9 mouse cellular contexts compared by ENCODE assay signal in the genomic region with DNA sequence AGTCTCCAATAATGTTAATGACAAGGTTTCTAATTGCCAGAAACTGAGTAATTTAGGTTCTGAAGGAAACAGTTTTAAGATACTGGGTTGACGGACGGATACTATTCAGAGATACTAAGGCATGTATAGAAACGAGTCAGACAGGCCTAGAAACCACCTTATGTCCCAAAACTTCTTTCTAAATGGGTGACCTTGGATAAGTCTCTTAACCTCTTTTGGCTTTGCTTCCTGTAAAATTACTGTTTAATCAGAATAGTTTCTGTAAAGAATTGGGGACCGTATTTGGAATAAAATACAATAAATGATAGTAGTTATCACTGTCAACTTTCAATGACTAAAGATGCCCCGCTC. TPM values are rescaled to one million over a fixed set of nuclear protein-coding genes. Genes with fewer than 3 reads are reported as not detected.
DNase-seq lines count a peak whose midpoint lies in the region; ATAC-seq and TF ChIP-seq lines count a peak whose summit lies in the region.
"Had no signal": no experiment of that assay in that cellular context is flagged by ENCODE, and none has a peak within 500 bp of the region (broad histone marks: within the 10 kb centered on the region; RNA-seq: fewer than 3 reads in every experiment).

No protein-coding gene starts in this region.

- peak overlapping the region; percentile 95; the same call in 1 of the 2 replicates for H3K27ac ChIP-seq in kidney, postnatal 0 days
- H3K27ac ChIP-seq in embryonic facial prominence, embryonic 13.5 days: peak overlapping the region; percentile 93
- H3K27ac ChIP-seq in intestine, embryonic 14.5 days (ENCODE audit: low read depth): peak overlapping the region; percentile 95; the same call in 1 of the 2 replicates
- H3K27ac ChIP-seq in midbrain, embryonic 16.5 days (ENCODE audit: low read length): peak overlapping the region; percentile 96

- H3K9ac ChIP-seq in kidney, postnatal 0 days (ENCODE audit: low read depth, low read length): 0 out of 2 replicates have a peak overlapping the region, but pooled peaks have one; percentile 75
- H3K9ac ChIP-seq in embryonic facial prominence, embryonic 13.5 days: 0 out of 2 replicates have a peak overlapping the region, but pooled peaks have one; percentile 76
- H3K9ac ChIP-seq in intestine, embryonic 14.5 days (ENCODE audit: low read length): no peak overlapping the region; the same call in 1 of the 2 replicates
- no peak overlapping the region for H3K9ac ChIP-seq in midbrain, embryonic 16.5 days (ENCODE audit: low read depth, low read length)

- peak overlapping the region; percentile 44 for H3K4me2 ChIP-seq in kidney, postnatal 0 days (ENCODE audit: low read length)
- H3K4me2 ChIP-seq in embryonic facial prominence, embryonic 13.5 days: peak overlapping the region; percentile 89
- peak overlapping the region; percentile 60 for H3K4me2 ChIP-seq in intestine, embryonic 14.5 days (ENCODE audit: low read length)
- H3K4me2 ChIP-seq in midbrain, embryonic 16.5 days (ENCODE audit: low read length): peak overlapping the region; percentile 48

- peak overlapping the region; percentile 79; the same call in 1 of the 2 replicates for H3K4me3 ChIP-seq in kidney, postnatal 0 days (replicated peaks; ENCODE audit: low read depth, low read length)
- H3K4me3 ChIP-seq in embryonic facial prominence, embryonic 13.5 days: peak overlapping the region; percentile 93
- peak overlapping the region; percentile 96 for H3K4me3 ChIP-seq in intestine, embryonic 14.5 days (ENCODE audit: low read depth, low read length)
- peak overlapping the region; percentile 80 for H3K4me3 ChIP-seq in midbrain, embryonic 16.5 days (ENCODE audit: low read depth, low read length)

- H3K27me3 ChIP-seq in kidney, postnatal 0 days (ENCODE audit: insufficient read depth, low read length): no peaks in the 10 kb centered on the region
- no peaks in the 10 kb centered on the region for H3K27me3 ChIP-seq in embryonic facial prominence, embryonic 13.5 days
- H3K27me3 ChIP-seq in intestine, embryonic 14.5 days (replicated peaks; ENCODE audit: control insufficient read depth, insufficient read depth, low read length): no peaks in the 10 kb centered on the region
- no peaks in the 10 kb centered on the region for H3K27me3 ChIP-seq in midbrain, embryonic 16.5 days (ENCODE audit: control insufficient read depth, insufficient read depth, low read depth, low read length)
- H3K27me3 ChIP-seq: Patski had no signal

- 14% methylated on average over 5 of the region's 5 CpGs for WGBS in kidney, postnatal 0 days
- WGBS in embryonic facial prominence, embryonic 13.5 days: 13% methylated on average over 5 of the region's 5 CpGs
- WGBS in intestine, embryonic 14.5 days: 13% methylated on average over 5 of the region's 5 CpGs
- WGBS in midbrain, embryonic 16.5 days: 15% methylated on average over 5 of the region's 5 CpGs

- no peak for DNase-seq in kidney, postnatal 0 days (ENCODE audit: low spot score)
- DNase-seq in kidney, adult 11 months: no peak
- DNase-seq in intestine, embryonic 14.5 days (ENCODE audit: low spot score): no peak
- no peak for DNase-seq in cerebellum, adult 9-11 months
- DNase-seq in spleen, adult 18-20 months: no peak
- no peak for DNase-seq in urinary bladder, postnatal 14 days (ENCODE audit: low spot score)

- H3K9me3 ChIP-seq in kidney, postnatal 0 days (replicated peaks; ENCODE audit: low read length): no peaks in the 10 kb centered on the region
- no peaks in the 10 kb centered on the region for H3K9me3 ChIP-seq in embryonic facial prominence, embryonic 13.5 days
- no peaks in the 10 kb centered on the region for H3K9me3 ChIP-seq in intestine, embryonic 14.5 days (ENCODE audit: control insufficient read depth, low read length)
- no peaks in the 10 kb centered on the region for H3K9me3 ChIP-seq in midbrain, embryonic 16.5 days (replicated peaks; ENCODE audit: control insufficient read depth, low read length, poor library complexity, severe bottlenecking)

- no peak for ATAC-seq in kidney, postnatal 0 days (replicated peaks; ENCODE audit: low FRiP score, low read depth)
- no peak for ATAC-seq in embryonic facial prominence, embryonic 13.5 days (ENCODE audit: insufficient number of reproducible peaks, insufficient read depth, low FRiP score, low TSS enrichment, low read depth)
- no peak for ATAC-seq in intestine, embryonic 14.5 days (replicated peaks; ENCODE audit: low FRiP score, low TSS enrichment, low read depth)
- ATAC-seq in midbrain, embryonic 16.5 days: no peak

- peaks cover 4% of the 10 kb centered on the region; the same call in 1 of the 2 replicates for H3K4me1 ChIP-seq in kidney, postnatal 0 days (replicated peaks; ENCODE audit: insufficient read depth, low read length)
- H3K4me1 ChIP-seq in embryonic facial prominence, embryonic 13.5 days: peaks cover 28% of the 10 kb centered on the region
- peaks cover 33% of the 10 kb centered on the region for H3K4me1 ChIP-seq in intestine, embryonic 14.5 days (replicated peaks; ENCODE audit: control insufficient read depth, insufficient read depth, low read length)
- H3K4me1 ChIP-seq in midbrain, embryonic 16.5 days (ENCODE audit: control insufficient read depth, insufficient read depth, low read length): peaks cover 17% of the 10 kb centered on the region

- no peaks in the 10 kb centered on the region for H3K36me3 ChIP-seq in kidney, postnatal 0 days (ENCODE audit: insufficient read depth, low read length)
- no peaks in the 10 kb centered on the region for H3K36me3 ChIP-seq in embryonic facial prominence, embryonic 13.5 days
- H3K36me3 ChIP-seq in intestine, embryonic 14.5 days (ENCODE audit: control insufficient read depth, insufficient read depth, low read length): no peaks in the 10 kb centered on the region
- H3K36me3 ChIP-seq in midbrain, embryonic 16.5 days (ENCODE audit: control insufficient read depth, insufficient read depth, low read length): no peaks in the 10 kb centered on the region

- no peak for TF ChIP-seq CTCF in kidney, postnatal 0 days (IDR thresholded peaks at IDR 0.05; ENCODE audit: low read depth)

RNA-seq across cellular contexts. Expression of gene Tnrc6b, which starts 0.9 kb away (rescaled TPM):
- 11.2 and 15.4 TPM in 2 replicates for polyA plus RNA-seq in kidney, postnatal 0 days (2015; fragmentation: Nextera tagmentation; extraction: Ambion mirVana)
- polyA plus RNA-seq in embryonic facial prominence, embryonic 13.5 days (2015; fragmentation: Nextera tagmentation; extraction: Ambion mirVana): 30.4 and 35.6 TPM in 2 replicates
- 16.3 and 19.2 TPM in 2 replicates for polyA plus RNA-seq in intestine, embryonic 14.5 days (2014; fragmentation: Nextera tagmentation; extraction: Ambion mirVana)
- polyA plus RNA-seq in midbrain, embryonic 16.5 days (2015; fragmentation: Nextera tagmentation; extraction: Ambion mirVana): 33.5 and 44.0 TPM in 2 replicates

RNA-seq across cellular contexts. Expression of gene Fam83f, which starts 38.6 kb away (rescaled TPM):
- polyA plus RNA-seq in kidney, postnatal 0 days (2015; fragmentation: Nextera tagmentation; extraction: Ambion mirVana): 5.6 and 6.1 TPM in 2 replicates
- 3.6 and 4.0 TPM in 2 replicates for polyA plus RNA-seq in embryonic facial prominence, embryonic 13.5 days (2015; fragmentation: Nextera tagmentation; extraction: Ambion mirVana)
- polyA plus RNA-seq in intestine, embryonic 14.5 days (2014; fragmentation: Nextera tagmentation; extraction: Ambion mirVana): 6.3 and 6.6 TPM in 2 replicates
- 0.34 and 0.39 TPM in 2 replicates for polyA plus RNA-seq in midbrain, embryonic 16.5 days (2015; fragmentation: Nextera tagmentation; extraction: Ambion mirVana)
- polyA plus RNA-seq: Patski had no signal

Comparison
In these comparisons a context has a peak if more than half of its experiments do, and no peak if none do; other contexts are left out.
1. H3K9ac ChIP-seq: peak in kidney, postnatal 0 days (single experiment) and embryonic facial prominence, embryonic 13.5 days (single experiment); none in intestine, embryonic 14.5 days (single experiment) and midbrain, embryonic 16.5 days (single experiment).
2. Peak in every context shown above with its lines, with median percentiles within 50 percentile points of each other: H3K27ac ChIP-seq, H3K4me2 ChIP-seq and H3K4me3 ChIP-seq.